Mouse (Mus musculus): ENCODE data around the gene Fam107a.
"Not testable (repeated sequence)": the region's sequence is repeated elsewhere in the genome, so short reads cannot be mapped to it uniquely, and the experiment has no call there.

Fam107a gene

GRCm38 (mm10) chr14:8316366-8317193 is 1.2 kb downstream of the Fam107a start:
- DNase-seq (ENCODE audit: low spot score in 2 of 2), result no peak

- DNase-seq (ENCODE audit: low spot score in 2 of 2), result no peak
Measured at GRCm38 (mm10) chr14:8315169-8315568, 2.7 kb downstream of the Fam107a start.

- DNase-seq (ENCODE audit: low spot score in 2 of 2), result peak in 1 of 2 experiments; percentile 42
Measured at GRCm38 (mm10) chr14:8314536-8314935, 3.3 kb downstream of the Fam107a start.

- DNase-seq (ENCODE audit: low spot score in 2 of 2), result no peak
Measured at GRCm38 (mm10) chr14:8313877-8314276, 3.9 kb downstream of the Fam107a start.

- DNase-seq (ENCODE audit: low spot score in 2 of 2), result no peak
Measured at GRCm38 (mm10) chr14:8309621-8310141, 8.1 kb downstream of the Fam107a start.

- DNase-seq (ENCODE audit: low spot score in 2 of 2), result no peak
Measured at GRCm38 (mm10) chr14:8308650-8309049, 9.2 kb downstream of the Fam107a start.

GRCm38 (mm10) chr14:8306884-8307283 is 10.9 kb downstream of the Fam107a start:
- no peak for DNase-seq (ENCODE audit: low spot score in 2 of 2)

DNA sequence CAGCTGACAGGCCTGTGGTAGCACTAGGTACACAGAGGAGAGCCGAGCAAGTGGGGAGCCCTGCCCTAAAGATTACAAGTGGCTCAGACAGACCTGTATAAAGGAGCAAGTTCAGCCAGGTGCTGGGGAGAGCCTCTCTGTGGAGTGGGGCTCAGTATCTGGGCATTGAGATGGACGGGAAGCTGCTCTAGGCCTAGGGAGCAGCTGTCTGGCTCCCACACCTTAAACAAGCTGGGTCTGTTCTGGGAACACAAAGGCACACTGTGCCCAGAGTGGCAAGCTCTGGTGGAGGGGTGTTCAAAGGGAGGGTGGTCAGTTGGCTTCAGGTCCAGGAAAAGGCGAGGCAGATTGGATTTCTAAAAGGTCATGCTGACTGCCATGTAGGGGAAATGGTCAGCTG is 12.8 kb downstream of the Fam107a start:
- DNase-seq (ENCODE audit: low spot score in 2 of 2), result no peak

- DNase-seq (ENCODE audit: low spot score in 2 of 2), result no peak
Measured at GRCm38 (mm10) chr14:8304082-8304481, 13.7 kb downstream of the Fam107a start.

- DNase-seq (ENCODE audit: low spot score in 2 of 2), result no peak
Measured at GRCm38 (mm10) chr14:8302687-8303086, 15.1 kb downstream of the Fam107a start.

DNA sequence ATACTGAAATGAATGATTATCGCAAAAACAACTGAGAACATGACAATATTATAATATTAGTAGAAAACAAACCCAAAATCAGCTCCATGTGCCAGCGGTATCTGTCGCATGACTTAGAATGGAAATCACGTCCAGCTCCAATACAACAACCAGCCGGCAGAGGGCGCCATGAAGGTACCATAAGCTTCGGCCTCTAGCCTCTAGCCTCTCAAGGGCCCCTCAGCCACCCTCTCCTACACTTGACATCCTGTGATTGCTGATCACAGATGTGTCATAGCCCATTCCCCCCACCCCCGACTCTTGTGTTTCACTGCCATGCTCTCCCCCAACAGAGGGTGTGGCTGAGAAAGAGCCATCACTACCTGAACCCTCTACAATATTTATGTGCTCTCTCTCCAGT is 17.5 kb downstream of the Fam107a start:
- peak; percentile 11 to 70 for DNase-seq (ENCODE audit: low spot score in 2 of 2)

- no peak for DNase-seq (ENCODE audit: low spot score in 2 of 2)
Measured at GRCm38 (mm10) chr14:8297889-8298293, 19.9 kb downstream of the Fam107a start.

GRCm38 (mm10) chr14:8294257-8294656 is 23.6 kb downstream of the Fam107a start:
- no peak for DNase-seq (ENCODE audit: low spot score in 2 of 2)

GRCm38 (mm10) chr14:8286595-8286994 is 31.2 kb downstream of the Fam107a start:
- peak; percentile 28 to 44 for DNase-seq (ENCODE audit: low spot score in 2 of 2)

- no peak for DNase-seq (ENCODE audit: low spot score in 2 of 2)
Measured at GRCm38 (mm10) chr14:8283784-8284183, 34.0 kb downstream of the Fam107a start.

DNA sequence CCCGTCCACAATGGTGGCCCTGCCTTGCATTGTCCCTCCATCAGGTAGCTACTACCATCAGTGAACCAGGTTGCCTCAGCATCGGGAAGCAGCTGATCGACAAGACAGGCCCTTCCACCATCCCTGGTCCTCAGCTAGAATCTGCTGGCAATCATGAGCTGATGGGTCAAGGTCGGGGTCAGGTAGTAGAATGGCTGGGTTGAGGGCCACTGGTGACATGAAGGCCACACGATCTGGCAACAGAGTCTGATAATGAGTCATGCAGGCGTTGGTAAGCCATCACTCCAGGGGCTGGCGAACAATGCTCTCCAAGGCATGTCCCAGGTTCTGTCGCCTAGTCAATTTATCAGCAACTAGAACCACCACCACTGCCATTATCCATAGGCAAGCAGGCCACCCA is 46.5 kb downstream of the Fam107a start:
- not testable (repeated sequence) for DNase-seq (ENCODE audit: low spot score in 2 of 2)

- no peak for DNase-seq (ENCODE audit: low spot score in 2 of 2)
Measured at GRCm38 (mm10) chr14:8264378-8264777, 53.4 kb downstream of the Fam107a start.

- DNase-seq (ENCODE audit: low spot score in 2 of 2), result no peak
Measured at GRCm38 (mm10) chr14:8262242-8262641, 55.6 kb downstream of the Fam107a start.

- DNase-seq (ENCODE audit: low spot score in 2 of 2), result no peak
Measured at GRCm38 (mm10) chr14:8260214-8260613, 57.6 kb downstream of the Fam107a start.

- no peak for DNase-seq (ENCODE audit: low spot score in 2 of 2)
Measured at GRCm38 (mm10) chr14:8259166-8259565, 58.7 kb downstream of the Fam107a start, which contains the start of gene Acox2. Gene Acox2 (minus strand): TSS chr14:8259353.

GRCm38 (mm10) chr14:8258752-8259151 is 59.1 kb downstream of the Fam107a start:
- no peak for DNase-seq (ENCODE audit: low spot score in 2 of 2)

DNA sequence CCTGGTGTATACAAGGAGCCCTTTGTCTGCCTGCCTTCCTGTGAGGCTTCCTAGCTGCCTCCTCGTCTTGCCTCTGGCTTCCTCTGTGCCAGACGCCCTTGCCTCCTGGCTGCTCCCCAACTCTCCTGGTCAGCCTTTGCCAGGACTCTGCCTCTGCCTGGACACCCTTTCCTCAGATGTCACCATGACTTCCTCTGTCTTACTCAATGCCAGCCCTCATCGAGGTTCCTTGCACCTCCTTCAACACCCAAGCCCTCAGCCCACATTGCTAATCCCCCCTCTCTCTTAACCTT is 59.5 kb downstream of the Fam107a start:
- DNase-seq (ENCODE audit: low spot score in 2 of 2), result no peak

DNA sequence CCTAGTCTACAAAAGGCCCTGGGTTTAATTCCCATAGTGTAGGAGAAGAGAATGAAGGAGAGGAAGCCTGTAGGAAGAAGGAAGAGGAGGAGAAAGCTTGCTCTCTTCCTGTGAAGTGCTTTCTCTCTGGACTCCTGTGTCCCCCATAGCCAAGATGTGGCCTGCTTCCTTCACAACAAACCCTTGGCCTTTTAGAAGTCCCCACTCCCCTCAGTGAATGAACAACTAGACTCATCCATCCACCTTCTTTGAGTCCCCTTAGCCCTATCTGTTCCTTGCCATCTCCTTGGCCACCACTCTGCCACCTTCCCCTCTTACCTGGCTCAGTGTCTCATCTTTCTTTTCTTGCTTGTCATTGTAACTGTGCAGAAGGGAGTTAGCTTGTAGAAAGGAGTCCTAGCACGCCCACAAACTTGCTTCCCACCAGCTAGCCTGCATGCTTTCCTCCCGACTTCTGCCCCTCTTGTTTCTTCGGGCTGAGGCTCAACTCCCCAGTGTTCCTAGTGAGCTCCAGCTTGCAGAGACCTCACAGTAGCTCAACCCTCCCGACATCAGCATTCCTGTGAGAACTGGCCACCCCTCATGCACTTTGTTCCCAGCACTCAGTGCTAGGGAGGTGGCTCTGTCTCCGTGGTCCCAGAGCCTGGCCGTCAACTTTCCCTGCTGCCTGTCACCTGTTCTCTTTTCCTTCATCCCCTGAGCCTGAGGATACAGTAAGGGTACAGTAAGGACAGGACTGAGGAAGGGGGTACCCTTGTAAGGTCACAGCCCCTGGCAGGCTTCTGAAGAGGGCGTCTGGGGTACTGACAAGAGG is 60.1 kb downstream of the Fam107a start:
- DNase-seq (ENCODE audit: low spot score in 2 of 2), result no peak

All from spleen, postnatal 10 days (tissue).